Mouse (Mus musculus) intestine, postnatal 0 days (tissue): ENCODE results near the gene Olfr332. TPM values are rescaled to one million over a fixed set of nuclear protein-coding genes. Genes with fewer than 3 reads are reported as not detected.

ENCODE experiments used
- ATAC-seq: fragments of 200-750 bp; cut with Nextera tagmentation; 2 replicates; pipeline ENCODE4 v1.8.0; 2017; ENCODE audit warnings: mild to moderate bottlenecking, moderate TSS enrichment, moderate library complexity
- H3K27ac ChIP-seq: fragments of 300-500 bp; sonication (generic); 2 replicates; pipeline ENCODE4 v1.5.1; 2014; ENCODE audit warnings: mild to moderate bottlenecking, low read depth, low read length, moderate library complexity
- H3K27me3 ChIP-seq: fragments of 300-500 bp; sonication (generic); replicated peaks from 2 replicates; pipeline ENCODE4 v1.6.1; 2014; ENCODE audit warnings: low read length, mixed read lengths; ENCODE audit not compliant: control insufficient read depth, insufficient read depth
- H3K36me3 ChIP-seq: fragments of 300-500 bp; sonication (generic); 2 replicates; pipeline ENCODE4 v1.6.1; 2014; ENCODE audit warnings: mild to moderate bottlenecking, moderate library complexity; ENCODE audit not compliant: control insufficient read depth, insufficient read depth
- H3K4me1 ChIP-seq: fragments of 300-500 bp; sonication (generic); replicated peaks from 2 replicates; pipeline ENCODE4 v1.6.1; 2014; ENCODE audit warnings: antibody characterized with exemption, low read length, mixed read lengths; ENCODE audit not compliant: control insufficient read depth, insufficient read depth
- H3K4me2 ChIP-seq: fragments of 300-500 bp; sonication (generic); replicated peaks from 2 replicates; pipeline ENCODE4 v1.6.1; 2014; ENCODE audit warnings: low read depth, mild to moderate bottlenecking, moderate library complexity
- H3K4me3 ChIP-seq: fragments of 300-500 bp; sonication (generic); 2 replicates; pipeline ENCODE4 v1.5.1; 2014; ENCODE audit warnings: low read depth, low read length
- H3K9ac ChIP-seq: fragments of 300-500 bp; sonication (generic); 2 replicates; pipeline ENCODE4 v1.6.1; 2014; ENCODE audit warnings: mild to moderate bottlenecking, low read depth, low read length
- H3K9me3 ChIP-seq: fragments of 300-500 bp; sonication (generic); 2 replicates; pipeline ENCODE4 v1.6.1; 2016; ENCODE audit warnings: mixed run types; ENCODE audit not compliant: control insufficient read depth
- CTCF ChIP-seq: sonication (generic); IDR thresholded peaks from 2 replicates; pipeline ENCODE4 v1.5.1; 2016; ENCODE audit warnings: low read depth, mild to moderate bottlenecking, control low read depth, antibody characterized with exemption, moderate library complexity
- WGBS: fragments of 180-500 bp; shearing (Covaris S2); extraction: QIAGEN DNeasy Blood & Tissue Kit; methylation state at CpG from one replicate; pipeline ENCODE4 v1.1.7; 2014; 5-methylcytosine and 5-hydroxymethylcytosine counted together
- polyA plus RNA-seq: library from polyadenylated mRNA; unstranded; fragments of >200 nt; fragmentation: Nextera tagmentation; extraction: Ambion mirVana; gene quantifications from 2 replicates; pipeline ENCODE4 v1.2.1, GENCODE M21; 2015

Gene Olfr332
- polyA plus RNA-seq, 1 experiment from 2014 or later: not detected

- Histone ChIP-seq H3K9ac (no peak overlapping the region), H3K4me2 (no peak overlapping the region), H3K27me3 (peaks cover 38% of the 10 kb centered on the region), H3K27ac (no peak overlapping the region), H3K9me3 (no peaks in the 10 kb centered on the region), H3K4me3 (no peak overlapping the region), H3K36me3 (no peaks in the 10 kb centered on the region), H3K4me1 (no peaks in the 10 kb centered on the region)
- WGBS: 80% methylated on average over 9 of the region's 9 CpGs
- TF ChIP-seq CTCF: no peak
- no peak for ATAC-seq
Observed at GRCm38 (mm10) chr11:58498761-58499160, 6.4 kb upstream of the Olfr332 start.

GRCm38 (mm10) chr11:58462170-58462569, 30.2 kb downstream of the Olfr332 start, which contains the start of gene Olfr30:
Gene Olfr30 (minus strand): TSS chr11:58462270.
- H3K36me3 ChIP-seq: no peaks in the 10 kb centered on the region
- TF ChIP-seq CTCF: no peak
- H3K4me2 ChIP-seq: no peak within 1 kb of the TSS
- H3K9me3 ChIP-seq: no peaks in the 10 kb centered on the region
- H3K4me1 ChIP-seq: no peaks in the 10 kb centered on the region
- no peak within 1 kb of the TSS for H3K9ac ChIP-seq
- no peak within 1 kb of the TSS for H3K27ac ChIP-seq
- ATAC-seq: no peak
- H3K4me3 ChIP-seq: no peak within 1 kb of the TSS
- H3K27me3 ChIP-seq: peaks cover 22% of the 10 kb centered on the region; the same call in 1 of the 2 replicates

DNA sequence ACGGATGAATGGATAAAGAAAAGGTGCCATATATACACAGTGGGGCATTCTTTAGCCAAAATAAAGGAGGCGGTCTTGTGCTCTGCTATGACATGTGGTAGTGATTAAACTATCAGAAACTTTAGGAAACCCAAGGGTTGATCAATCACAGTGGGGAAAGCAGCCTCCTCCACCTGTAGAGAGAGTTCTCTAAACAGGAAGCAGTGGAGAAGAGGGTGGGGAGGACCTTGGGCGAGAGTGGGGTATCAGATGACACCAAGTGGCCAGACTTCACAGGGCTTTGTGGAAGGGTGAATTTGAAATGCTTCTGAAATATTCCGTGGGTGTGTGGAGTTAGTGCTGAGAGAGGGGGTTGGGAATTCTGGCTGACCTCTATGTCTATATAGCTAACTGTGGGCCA, 38.8 kb downstream of the Olfr332 start:
- no peak for TF ChIP-seq CTCF
- Histone ChIP-seq H3K9me3 (peaks cover 4% of the 10 kb centered on the region; the same call in 1 of the 2 replicates), H3K4me3 (no peak overlapping the region), H3K4me2 (no peak overlapping the region), H3K4me1 (no peaks in the 10 kb centered on the region), H3K27ac (no peak overlapping the region), H3K36me3 (no peaks in the 10 kb centered on the region), H3K9ac (no peak overlapping the region), H3K27me3 (peaks cover 24% of the 10 kb centered on the region)
- 50% methylated on average over 4 of the region's 4 CpGs for WGBS
- no peak for ATAC-seq

- Histone ChIP-seq H3K9ac (no peak within 1 kb of the TSS), H3K4me1 (no peaks in the 10 kb centered on the region), H3K4me3 (no peak within 1 kb of the TSS), H3K36me3 (no peaks in the 10 kb centered on the region), H3K4me2 (no peak within 1 kb of the TSS), H3K27ac (no peak within 1 kb of the TSS), H3K9me3 (peaks cover 4% of the 10 kb centered on the region; the same call in 1 of the 2 replicates), H3K27me3 (peaks cover 22% of the 10 kb centered on the region)
- no peak for ATAC-seq
- WGBS: 95% methylated on average over 9 of the region's 9 CpGs
- no peak for TF ChIP-seq CTCF
Observed at GRCm38 (mm10) chr11:58452759-58453158, 39.6 kb downstream of the Olfr332 start, which contains the start of gene Lypd9. Gene Lypd9 (minus strand): TSS chr11:58452923.

Other genes starting within 250 kb of the Olfr332 start
- gene 4930438A08Rik, start 217.8 kb downstream of the Olfr332 start, polyA plus RNA-seq: not detected in 2 replicates
- gene Zfp692, start 185.5 kb downstream of the Olfr332 start, polyA plus RNA-seq: 3.9 and 4.7 TPM in 2 replicates
- 32.0 and 33.8 TPM in 2 replicates for gene Zfp672, start 162.2 kb downstream of the Olfr332 start, polyA plus RNA-seq
- gene Sh3bp5l, start 161.8 kb downstream of the Olfr332 start, polyA plus RNA-seq: 13.2 and 14.7 TPM in 2 replicates
- 1,454 and 1,717 TPM in 2 replicates for gene Lypd8, start 113.5 kb downstream of the Olfr332 start, polyA plus RNA-seq
- gene 1810065E05Rik, start 71.4 kb downstream of the Olfr332 start, polyA plus RNA-seq: 0.77 and 4.8 TPM in 2 replicates
- not detected in 2 replicates for gene Gm12253, start 60.0 kb downstream of the Olfr332 start, polyA plus RNA-seq
- not detected in 2 replicates for gene Lypd9, start 39.6 kb downstream of the Olfr332 start, polyA plus RNA-seq
- not detected in 2 replicates for gene Olfr30, start 30.3 kb downstream of the Olfr332 start, polyA plus RNA-seq
- not detected in 2 replicates for gene Olfr331, start 10.0 kb upstream of the Olfr332 start, polyA plus RNA-seq
- not detected in 2 replicates for gene Olfr330, start 42.3 kb upstream of the Olfr332 start, polyA plus RNA-seq
- not detected in 2 replicates for gene Olfr329-ps, start 53.9 kb upstream of the Olfr332 start, polyA plus RNA-seq
- gene Olfr328, start 63.1 kb upstream of the Olfr332 start, polyA plus RNA-seq: not detected in 2 replicates
- gene Olfr224, start 78.0 kb upstream of the Olfr332 start, polyA plus RNA-seq: not detected in 2 replicates
- not detected in 2 replicates for gene Olfr325, start 85.2 kb upstream of the Olfr332 start, polyA plus RNA-seq
- not detected in 2 replicates for gene Olfr324, start 102.6 kb upstream of the Olfr332 start, polyA plus RNA-seq
- 24.5 and 49.3 TPM in 2 replicates for gene 2210407C18Rik, start 123.5 kb upstream of the Olfr332 start, polyA plus RNA-seq
- gene Olfr323, start 137.9 kb upstream of the Olfr332 start, polyA plus RNA-seq: not detected in 2 replicates
- not detected in 2 replicates for gene Trim58, start 147.9 kb upstream of the Olfr332 start, polyA plus RNA-seq
- not detected in 2 replicates for gene Olfr322, start 166.2 kb upstream of the Olfr332 start, polyA plus RNA-seq
- not detected in 2 replicates for gene Olfr320, start 188.5 kb upstream of the Olfr332 start, polyA plus RNA-seq
- not detected in 2 replicates for gene Olfr319, start 206.6 kb upstream of the Olfr332 start, polyA plus RNA-seq
- not detected in 2 replicates for gene Olfr318, start 231.5 kb upstream of the Olfr332 start, polyA plus RNA-seq
- gene Olfr317, start 246.7 kb upstream of the Olfr332 start, polyA plus RNA-seq: not detected in 2 replicates